Mouse (Mus musculus) C2C12 (cell line): ENCODE measurements around the gene Snai3.

Experiments used
- CTCF ChIP-seq: IDR thresholded peaks from one replicate; pipeline ENCODE4 v1.5.1; 2011; ENCODE audit not compliant: control insufficient read depth, insufficient read depth, insufficient read length
- MYOG ChIP-seq: IDR thresholded peaks from one replicate; pipeline ENCODE4 v1.6.1; 2011; ENCODE audit not compliant: control insufficient read depth, insufficient read length; ENCODE audit errors: extremely low read depth

GRCm38 (mm10) chr8:122475580-122476320 is 15.2 kb upstream of the Snai3 start, which contains the start of the genes Rnf166 and Ctu2:
- TF ChIP-seq CTCF = no peak
- TF ChIP-seq MYOG = no peak
